Mouse (Mus musculus): ENCODE data around the gene Syt9.

- TF ChIP-seq CTCF (IDR thresholded peaks at IDR 0.05; ENCODE audit: low read depth, low read length) (no peak), GATA2 (IDR thresholded peaks at IDR 0.05; ENCODE audit: borderline replicate concordance, low read depth, low read length) (no peak)
Observed at GRCm38 (mm10) chr7:107465081-107465480, 94.6 kb downstream of the Syt9 start.
